ENCODE assay signal across 26 mouse cellular contexts in genomic region chr3:153305153-153305552, GRCm38 (mm10).
"Had no signal": no experiment of that assay in that cellular context is flagged by ENCODE, and none has a peak within 500 bp of the region (broad histone marks: within the 10 kb centered on the region; RNA-seq: fewer than 3 reads in every experiment).

No protein-coding gene starts in this region.

- H3K36me3 ChIP-seq: heart, embryonic 13.5 days; heart, embryonic 15.5 days; hindbrain, embryonic 12.5 days; kidney, embryonic 15.5 days; limb, embryonic 10.5 days; limb, embryonic 12.5 days had no signal

- DNase-seq: forebrain, postnatal 0 days; gastrocnemius, postnatal 14 days; gastrocnemius, postnatal 36 days; heart, adult 11 months; heart, adult 2 months; heart, postnatal 14 days; heart, postnatal 36 days; kidney, adult 18-20 months; kidney, adult 8-10 months; kidney, postnatal 10 days; kidney, postnatal 25 days; kidney, postnatal 4 days had no signal

- H3K4me2 ChIP-seq: heart, embryonic 11.5 days; heart, embryonic 13.5 days; heart, embryonic 15.5 days; hindbrain, embryonic 12.5 days; hindbrain, embryonic 14.5 days; kidney, embryonic 15.5 days; limb, embryonic 12.5 days; liver, embryonic 11.5 days had no signal

- H3K27me3 ChIP-seq: heart, embryonic 13.5 days; heart, embryonic 15.5 days; hindbrain, embryonic 12.5 days; kidney, embryonic 15.5 days; limb, embryonic 12.5 days had no signal

- H3K27ac ChIP-seq: heart, adult 2 months; heart, embryonic 13.5 days; heart, embryonic 15.5 days; hindbrain, embryonic 12.5 days; hindbrain, embryonic 14.5 days; kidney, embryonic 15.5 days; layer of hippocampus, adult 2 months; left cerebral cortex, adult 2 months; limb, embryonic 10.5 days; limb, embryonic 12.5 days had no signal

- H3K9ac ChIP-seq: forebrain, postnatal 0 days; heart, embryonic 13.5 days; heart, embryonic 15.5 days; hindbrain, embryonic 12.5 days; hindbrain, embryonic 14.5 days; kidney, embryonic 15.5 days; limb, embryonic 12.5 days had no signal

- H3K4me1 ChIP-seq: heart, embryonic 13.5 days; heart, embryonic 15.5 days; limb, embryonic 12.5 days had no signal

- H3K9me3 ChIP-seq: heart, embryonic 13.5 days; heart, embryonic 15.5 days; hindbrain, embryonic 12.5 days; kidney, embryonic 15.5 days; limb, embryonic 10.5 days; limb, embryonic 12.5 days had no signal

- ATAC-seq: forebrain, postnatal 0 days; hindbrain, embryonic 16.5 days; inflammation-experienced regulatory T-cells, adult 6 months; intestine, postnatal 0 days had no signal

- H3K4me3 ChIP-seq: heart, adult 2 months; heart, embryonic 13.5 days; heart, embryonic 15.5 days; hindbrain, embryonic 12.5 days; kidney, embryonic 15.5 days; layer of hippocampus, adult 2 months; left cerebral cortex, adult 2 months; limb, embryonic 10.5 days; limb, embryonic 12.5 days had no signal
